Mouse (Mus musculus) embryo, embryonic 10 days (tissue): ENCODE results near the gene Irf5.
"Not testable (repeated sequence)": the region's sequence is repeated elsewhere in the genome, so short reads cannot be mapped to it uniquely, and the experiment has no call there.

Experiments
- DNase-seq: peaks from one replicate; pipeline ENCODE4 v3.0.0-alpha.2; 2015; ENCODE audit warnings: low spot score

Irf5 gene

GRCm38 (mm10) chr6:29527361-29528164 is 1.1 kb downstream of the Irf5 start:
- DNase-seq = peak; percentile 21

- no peak for DNase-seq
Measured at GRCm38 (mm10) chr6:29528165-29528505, 1.7 kb downstream of the Irf5 start.

- no peak for DNase-seq
Measured at GRCm38 (mm10) chr6:29528561-29529443, 2.4 kb downstream of the Irf5 start.

GRCm38 (mm10) chr6:29529444-29529820 is 3.0 kb downstream of the Irf5 start:
- DNase-seq = no peak

- DNase-seq = no peak
Measured at GRCm38 (mm10) chr6:29530050-29530449, 3.6 kb downstream of the Irf5 start.

GRCm38 (mm10) chr6:29535316-29535715 is 8.9 kb downstream of the Irf5 start:
- DNase-seq = no peak

- no peak for DNase-seq
Measured at GRCm38 (mm10) chr6:29536651-29537193, 10.3 kb downstream of the Irf5 start.

- no peak for DNase-seq
Measured at GRCm38 (mm10) chr6:29537221-29537620, 10.8 kb downstream of the Irf5 start.

GRCm38 (mm10) chr6:29539502-29539901 is 13.1 kb downstream of the Irf5 start:
- no peak for DNase-seq

GRCm38 (mm10) chr6:29540223-29540622 is 13.8 kb downstream of the Irf5 start:
- no peak for DNase-seq

- no peak for DNase-seq
Measured at GRCm38 (mm10) chr6:29540956-29541355, 14.5 kb downstream of the Irf5 start.

- DNase-seq = no peak
Measured at GRCm38 (mm10) chr6:29545611-29546010, 19.2 kb downstream of the Irf5 start.

- no peak for DNase-seq
Measured at GRCm38 (mm10) chr6:29547582-29547981, 21.2 kb downstream of the Irf5 start.

- no peak for DNase-seq
Measured at GRCm38 (mm10) chr6:29548086-29548485, 21.7 kb downstream of the Irf5 start.

GRCm38 (mm10) chr6:29552526-29552925 is 26.1 kb downstream of the Irf5 start:
- DNase-seq = no peak

GRCm38 (mm10) chr6:29557112-29557511 is 30.7 kb downstream of the Irf5 start:
- no peak for DNase-seq

GRCm38 (mm10) chr6:29576388-29576787 is 50.0 kb downstream of the Irf5 start:
- not testable (repeated sequence) for DNase-seq

- no peak for DNase-seq
Measured at GRCm38 (mm10) chr6:29580770-29581169, 54.3 kb downstream of the Irf5 start.

- DNase-seq = no peak
Measured at GRCm38 (mm10) chr6:29581202-29581601, 54.8 kb downstream of the Irf5 start.
